Mouse (Mus musculus) limb, embryonic 11.5 days (tissue): Measurements from ENCODE around the gene Olfr720. TPM values are rescaled to one million over a fixed set of nuclear protein-coding genes. Genes with fewer than 3 reads are reported as not detected.

Source experiments
- ATAC-seq: fragments of 200-750 bp; cut with Nextera tagmentation; 2 replicates; pipeline ENCODE4 v1.8.0; 2017; ENCODE audit warnings: low read depth; ENCODE audit not compliant: insufficient number of reproducible peaks, low FRiP score, low TSS enrichment
- DNase-seq: peaks from one replicate; pipeline ENCODE4 v3.0.0-alpha.2; 2015; ENCODE audit warnings: low spot score
- H3K27ac ChIP-seq: fragments of 300-500 bp; sonication (generic); replicated peaks from 2 replicates; pipeline ENCODE4 v1.5.1; 2014; ENCODE audit warnings: low read depth, mild to moderate bottlenecking, low read length
- H3K27me3 ChIP-seq: fragments of 300-500 bp; sonication (generic); 2 replicates; pipeline ENCODE4 v1.6.1; 2014; ENCODE audit warnings: mild to moderate bottlenecking, low read length, mixed read lengths; ENCODE audit not compliant: control insufficient read depth, insufficient read depth
- H3K36me3 ChIP-seq: fragments of 300-500 bp; sonication (generic); 2 replicates; pipeline ENCODE4 v1.6.1; 2014; ENCODE audit warnings: mild to moderate bottlenecking, low read length, moderate library complexity, mixed read lengths; ENCODE audit not compliant: control insufficient read depth, insufficient read depth
- H3K4me1 ChIP-seq: fragments of 300-500 bp; sonication (generic); 2 replicates; pipeline ENCODE4 v1.6.1; 2014; ENCODE audit warnings: low read length, mixed read lengths; ENCODE audit not compliant: control insufficient read depth, insufficient read depth
- H3K4me2 ChIP-seq: fragments of 300-500 bp; sonication (generic); 2 replicates; pipeline ENCODE4 v1.6.1; 2014; ENCODE audit warnings: low read depth, mild to moderate bottlenecking, moderate library complexity; ENCODE audit not compliant: severe bottlenecking
- H3K4me3 ChIP-seq: fragments of 300-500 bp; sonication (generic); 2 replicates; pipeline ENCODE4 v1.5.1; 2014; ENCODE audit warnings: low read depth, low read length
- H3K9ac ChIP-seq: fragments of 300-500 bp; sonication (generic); 2 replicates; pipeline ENCODE4 v1.6.1; 2014; ENCODE audit warnings: mild to moderate bottlenecking, low read length
- H3K9me3 ChIP-seq: fragments of 300-500 bp; sonication (generic); 2 replicates; pipeline ENCODE4 v1.6.1; 2016; ENCODE audit warnings: low read length; ENCODE audit not compliant: control insufficient read depth
- WGBS: fragments of 180-500 bp; shearing (Covaris S2); extraction: QIAGEN DNeasy Blood & Tissue Kit; methylation state at CpG from one replicate; pipeline ENCODE4 v1.1.7; 2014; 5-methylcytosine and 5-hydroxymethylcytosine counted together
- polyA plus RNA-seq: library from polyadenylated mRNA; unstranded; fragments of >200 nt; fragmentation: Nextera tagmentation; extraction: Ambion mirVana; gene quantifications from 2 replicates; pipeline ENCODE4 v1.2.1, GENCODE M21; 2014

The Olfr720 gene
- polyA plus RNA-seq = not detected in 2 replicates

DNA sequence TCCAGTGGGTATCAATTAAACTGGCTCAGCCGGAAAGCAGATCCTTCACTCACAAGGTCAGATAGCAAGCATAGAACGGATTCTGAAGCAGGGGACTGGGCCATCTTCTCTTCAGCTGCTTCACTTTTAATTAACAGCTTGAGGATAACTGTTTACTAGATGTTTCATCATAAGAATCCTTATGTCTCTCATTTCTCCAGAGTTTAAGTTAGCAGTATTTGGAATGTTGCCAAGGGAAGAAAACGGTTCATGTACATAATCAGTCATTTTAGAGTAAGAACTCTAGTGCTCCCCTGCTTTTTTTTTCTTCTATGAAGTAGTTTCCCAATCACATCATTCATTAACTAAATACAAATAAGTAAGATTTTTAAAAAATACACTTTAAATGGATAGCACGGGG, at the start of gene Olfr720:
TSS of gene Olfr720 (minus strand) at position 101 of the 400 bp plus-strand sequence.
- Histone ChIP-seq H3K9me3 (no peaks in the 10 kb centered on the region), H3K4me1 (no peaks in the 10 kb centered on the region), H3K4me2 (no peak within 1 kb of the TSS), H3K36me3 (no peaks in the 10 kb centered on the region), H3K9ac (no peak within 1 kb of the TSS), H3K27ac (no peak within 1 kb of the TSS), H3K4me3 (no peak within 1 kb of the TSS), H3K27me3 (no peaks in the 10 kb centered on the region)
- no peak for DNase-seq
- no peak for ATAC-seq
- 84% methylated on average over 4 of the region's 4 CpGs for WGBS

Other genes starting within 250 kb of the Olfr720 start
- gene Atxn7, start 225.4 kb downstream of the Olfr720 start, polyA plus RNA-seq = 4.6 and 4.7 TPM in 2 replicates
- gene Thoc7, start 225.0 kb downstream of the Olfr720 start, polyA plus RNA-seq = 260 and 265 TPM in 2 replicates
- 290 and 298 TPM in 2 replicates for gene Psmd6, start 65.9 kb downstream of the Olfr720 start, polyA plus RNA-seq
- gene Olfr31, start 136.0 kb upstream of the Olfr720 start, polyA plus RNA-seq = not detected in 2 replicates
- 3.1 and 3.6 TPM in 2 replicates for gene Il3ra, start 159.4 kb upstream of the Olfr720 start, polyA plus RNA-seq
- not detected in 2 replicates for gene Olfr721-ps1, start 214.5 kb upstream of the Olfr720 start, polyA plus RNA-seq